Mouse (Mus musculus): ENCODE data around the gene Fbxw5. TPM values are rescaled to one million over a fixed set of nuclear protein-coding genes. Genes with fewer than 3 reads are reported as not detected.

Fbxw5 gene
- polyA plus RNA-seq, 1 experiment from 2014 or later = 87.6 TPM

DNA sequence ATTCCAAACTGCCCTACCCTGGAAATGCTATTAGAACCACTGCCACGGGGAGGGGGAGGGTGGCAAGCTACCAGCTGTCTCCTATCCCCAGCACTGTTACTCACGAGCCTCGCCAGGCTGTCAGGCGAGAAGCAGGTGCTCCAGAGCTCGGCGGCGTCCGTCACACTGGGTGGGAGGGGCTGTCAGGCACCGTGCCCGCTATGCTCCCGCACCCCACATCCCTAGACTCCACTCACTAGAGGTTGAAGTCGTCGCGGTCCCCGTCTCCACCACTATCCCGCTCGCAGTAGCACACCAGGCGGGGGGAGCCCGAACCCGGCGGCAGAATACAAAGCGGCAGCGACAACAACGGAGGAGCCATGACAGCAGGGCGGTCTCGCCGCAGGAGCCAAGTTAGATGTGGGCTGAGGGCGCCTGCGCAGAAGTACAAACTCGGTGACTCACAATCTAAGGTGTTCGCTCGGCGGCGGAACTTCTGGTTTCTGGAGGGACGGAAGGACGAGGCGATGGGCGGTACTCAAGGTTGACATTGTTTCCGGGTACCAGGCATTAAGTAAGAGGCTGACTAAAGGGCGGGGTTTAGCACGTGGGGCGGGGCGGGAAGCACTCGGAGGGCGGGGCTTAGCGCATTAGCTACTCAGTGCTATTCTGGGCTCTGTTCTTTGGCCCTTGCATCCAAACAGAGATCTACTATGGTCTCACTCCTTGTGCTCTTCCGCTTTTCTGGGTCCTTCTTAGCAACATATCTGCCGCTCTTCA lies 39.8 kb upstream of the Fbxw5 start, which contains the start of gene Paxx:
Gene Paxx, minus strand, starts transcription at position 544 of the 759 bp plus-strand sequence.
- Histone ChIP-seq H3K27me3 (ENCODE audit: control insufficient read depth, insufficient read depth, low read length) (no peaks in the 10 kb centered on the region), H3K9ac (ENCODE audit: low read depth, low read length) (peak within 1 kb of the TSS; percentile 56), H3K4me1 (ENCODE audit: control insufficient read depth, insufficient read depth, low read length) (no peaks in the 10 kb centered on the region; the same call in none of the 2 replicates), H3K4me2 (replicated peaks; ENCODE audit: low read depth, low read length) (peak within 1 kb of the TSS; percentile 63), H3K27ac (ENCODE audit: low read depth, low read length) (peak within 1 kb of the TSS; percentile 52; the same call in 1 of the 2 replicates), H3K9me3 (ENCODE audit: control insufficient read depth, low read length) (no peaks in the 10 kb centered on the region), H3K4me3 (ENCODE audit: low read length) (peak within 1 kb of the TSS; percentile 57), H3K36me3 (ENCODE audit: control insufficient read depth, insufficient read depth, low read length) (no peaks in the 10 kb centered on the region; the same call in 1 of the 2 replicates)
- under 1% methylated on average over 48 of the region's 48 CpGs for WGBS
- peak; percentile 91 for ATAC-seq (ENCODE audit: low FRiP score, low TSS enrichment)

DNA sequence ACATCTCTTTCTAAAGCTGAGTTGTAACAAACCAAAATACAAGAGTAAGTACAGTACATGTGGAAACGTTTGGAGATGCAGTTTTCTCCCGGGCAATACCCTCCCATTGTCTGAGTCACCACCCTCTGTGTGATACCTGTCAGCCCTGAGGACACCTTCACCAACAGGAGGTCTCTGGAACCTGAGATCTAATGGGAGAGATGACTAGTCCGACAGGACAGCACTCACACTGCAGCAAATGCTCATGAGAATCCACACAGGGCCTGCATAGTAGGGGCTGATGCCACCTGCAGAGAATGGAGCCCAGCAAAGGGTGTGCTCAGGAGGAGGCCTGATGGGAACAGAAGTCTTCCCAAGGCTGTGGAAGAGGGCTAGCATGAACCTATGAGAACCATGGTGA lies 39.1 kb upstream of the Fbxw5 start:
- 25% methylated on average over 3 of the region's 3 CpGs for WGBS

DNA sequence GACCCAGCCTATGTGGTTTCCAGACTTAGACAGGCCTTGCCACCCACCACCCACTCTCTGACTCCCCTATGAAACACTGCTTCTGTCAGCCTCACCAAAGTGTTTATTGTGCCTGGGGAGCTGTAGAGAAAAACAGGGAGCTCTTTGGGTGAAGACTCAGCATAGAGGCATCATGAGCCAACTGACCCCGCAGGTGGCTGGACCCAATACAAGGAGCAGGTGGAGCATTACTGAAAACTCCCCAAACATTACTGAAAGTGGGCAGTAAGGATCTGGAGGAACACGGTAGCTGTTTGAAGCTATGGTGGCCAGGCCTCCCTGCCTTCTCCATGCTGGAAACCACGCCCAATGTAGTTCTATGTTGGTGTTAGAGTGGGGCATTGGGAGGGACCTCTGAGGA lies 36.9 kb upstream of the Fbxw5 start:
- no peak overlapping the region for H3K4me3 ChIP-seq (ENCODE audit: low read length)
- WGBS = 90% methylated on average over 3 of the region's 3 CpGs
- H3K9ac ChIP-seq (ENCODE audit: low read depth, low read length) = no peak overlapping the region
- H3K4me1 ChIP-seq (ENCODE audit: control insufficient read depth, insufficient read depth, low read length) = no peaks in the 10 kb centered on the region; the same call in none of the 2 replicates
- no peak overlapping the region for H3K27ac ChIP-seq (ENCODE audit: low read depth, low read length)
- no peak overlapping the region for H3K4me2 ChIP-seq (replicated peaks; ENCODE audit: low read depth, low read length)
- H3K36me3 ChIP-seq (ENCODE audit: control insufficient read depth, insufficient read depth, low read length) = no peaks in the 10 kb centered on the region; the same call in 1 of the 2 replicates
- no peaks in the 10 kb centered on the region for H3K27me3 ChIP-seq (ENCODE audit: control insufficient read depth, insufficient read depth, low read length)
- H3K9me3 ChIP-seq (ENCODE audit: control insufficient read depth, low read length) = no peaks in the 10 kb centered on the region
- no peak for ATAC-seq (ENCODE audit: low FRiP score, low TSS enrichment)

More for the DNA sequence above, 39.1 kb upstream of the Fbxw5 start:
- peak overlapping the region; percentile 63 for H3K4me2 ChIP-seq (replicated peaks; ENCODE audit: low read depth, low read length)
- no peaks in the 10 kb centered on the region for H3K27me3 ChIP-seq (ENCODE audit: control insufficient read depth, insufficient read depth, low read length)
- H3K9ac ChIP-seq (ENCODE audit: low read depth, low read length) = no peak overlapping the region; the same call in 1 of the 2 replicates
- peak overlapping the region; percentile 57 for H3K4me3 ChIP-seq (ENCODE audit: low read length)
- H3K36me3 ChIP-seq (ENCODE audit: control insufficient read depth, insufficient read depth, low read length) = no peaks in the 10 kb centered on the region; the same call in 1 of the 2 replicates
- no peaks in the 10 kb centered on the region; the same call in none of the 2 replicates for H3K4me1 ChIP-seq (ENCODE audit: control insufficient read depth, insufficient read depth, low read length)
- H3K9me3 ChIP-seq (ENCODE audit: control insufficient read depth, low read length) = no peaks in the 10 kb centered on the region
- H3K27ac ChIP-seq (ENCODE audit: low read depth, low read length) = peak overlapping the region; percentile 52; the same call in 1 of the 2 replicates
- peak; percentile 4; the same call in 1 of the 2 replicates for ATAC-seq (ENCODE audit: low FRiP score, low TSS enrichment)

DNA sequence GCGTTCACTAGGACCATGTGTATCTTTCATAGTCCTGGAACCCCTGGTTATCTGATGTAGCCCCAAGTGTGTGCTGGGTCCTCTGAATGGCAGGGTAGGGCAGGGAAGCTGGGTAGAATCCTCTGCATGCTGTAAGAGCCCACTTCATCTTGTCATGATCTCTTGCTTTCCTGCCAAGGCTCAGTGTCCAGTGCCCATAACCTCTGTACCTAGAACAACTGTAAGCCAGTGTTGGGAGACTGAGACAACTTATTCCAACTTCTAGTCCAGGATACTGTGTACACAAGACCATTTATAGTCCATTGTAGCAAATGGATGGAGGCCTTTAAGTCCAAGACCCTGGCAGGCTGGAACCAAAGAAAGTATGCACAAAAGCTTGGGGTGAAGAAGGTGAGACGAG lies 35.3 kb upstream of the Fbxw5 start:
- no peak overlapping the region for H3K4me2 ChIP-seq (replicated peaks; ENCODE audit: low read depth, low read length)
- no peak for ATAC-seq (ENCODE audit: low FRiP score, low TSS enrichment)
- no peaks in the 10 kb centered on the region; the same call in 1 of the 2 replicates for H3K4me1 ChIP-seq (ENCODE audit: control insufficient read depth, insufficient read depth, low read length)
- 86% methylated on average over 2 of the region's 2 CpGs for WGBS
- no peaks in the 10 kb centered on the region for H3K36me3 ChIP-seq (ENCODE audit: control insufficient read depth, insufficient read depth, low read length)
- no peak overlapping the region for H3K27ac ChIP-seq (ENCODE audit: low read depth, low read length)
- no peaks in the 10 kb centered on the region for H3K9me3 ChIP-seq (ENCODE audit: control insufficient read depth, low read length)
- H3K4me3 ChIP-seq (ENCODE audit: low read length) = no peak overlapping the region
- H3K27me3 ChIP-seq (ENCODE audit: control insufficient read depth, insufficient read depth, low read length) = no peaks in the 10 kb centered on the region
- no peak overlapping the region for H3K9ac ChIP-seq (ENCODE audit: low read depth, low read length)

DNA sequence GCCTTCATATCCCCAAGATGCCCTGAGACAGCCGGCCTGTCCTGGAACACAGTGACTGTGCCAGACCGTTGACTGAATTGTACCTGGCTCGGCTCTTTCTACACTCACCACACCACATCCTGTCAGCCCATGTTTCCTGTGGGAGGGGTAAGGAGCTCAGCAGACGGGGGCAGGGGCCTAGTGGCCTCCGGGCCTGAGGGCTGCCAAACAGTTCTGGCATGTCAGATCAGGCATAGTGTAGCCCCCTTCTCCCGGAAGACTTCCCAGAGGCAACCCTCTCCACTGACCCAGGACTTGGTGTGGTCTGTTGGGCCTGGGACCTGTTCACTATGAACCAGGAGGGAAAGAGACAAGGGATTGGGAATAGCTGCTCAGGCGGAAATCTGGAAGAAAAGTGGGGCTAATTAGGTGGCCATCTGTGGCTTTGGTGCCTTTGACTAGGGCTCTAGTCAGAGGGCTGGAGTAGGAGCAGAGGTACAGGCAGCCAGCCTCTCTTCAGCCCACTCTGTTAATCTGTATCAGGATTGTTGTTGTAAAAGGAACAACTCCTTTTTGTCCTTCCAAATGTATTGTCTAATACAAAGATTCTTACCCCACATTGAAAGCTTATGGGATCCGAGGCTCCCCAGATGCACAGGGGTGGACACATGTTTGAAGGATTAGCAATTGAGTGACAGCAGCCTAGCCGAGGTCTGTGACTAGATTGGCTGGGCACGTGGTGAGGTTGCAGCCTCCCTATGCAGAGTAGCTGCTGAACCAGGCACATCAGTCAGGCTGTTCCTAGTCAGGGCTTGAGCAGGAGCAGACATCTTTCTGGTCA lies 34.5 kb upstream of the Fbxw5 start:
- no peaks in the 10 kb centered on the region for H3K36me3 ChIP-seq (ENCODE audit: control insufficient read depth, insufficient read depth, low read length)
- no peak overlapping the region for H3K4me3 ChIP-seq (ENCODE audit: low read length)
- H3K27ac ChIP-seq (ENCODE audit: low read depth, low read length) = no peak overlapping the region
- H3K9me3 ChIP-seq (ENCODE audit: control insufficient read depth, low read length) = no peaks in the 10 kb centered on the region
- WGBS = 48% methylated on average over 10 of the region's 10 CpGs
- ATAC-seq (ENCODE audit: low FRiP score, low TSS enrichment) = no peak
- no peak overlapping the region for H3K4me2 ChIP-seq (replicated peaks; ENCODE audit: low read depth, low read length)
- no peaks in the 10 kb centered on the region for H3K27me3 ChIP-seq (ENCODE audit: control insufficient read depth, insufficient read depth, low read length)
- H3K4me1 ChIP-seq (ENCODE audit: control insufficient read depth, insufficient read depth, low read length) = no peaks in the 10 kb centered on the region; the same call in 1 of the 2 replicates
- no peak overlapping the region for H3K9ac ChIP-seq (ENCODE audit: low read depth, low read length)

DNA sequence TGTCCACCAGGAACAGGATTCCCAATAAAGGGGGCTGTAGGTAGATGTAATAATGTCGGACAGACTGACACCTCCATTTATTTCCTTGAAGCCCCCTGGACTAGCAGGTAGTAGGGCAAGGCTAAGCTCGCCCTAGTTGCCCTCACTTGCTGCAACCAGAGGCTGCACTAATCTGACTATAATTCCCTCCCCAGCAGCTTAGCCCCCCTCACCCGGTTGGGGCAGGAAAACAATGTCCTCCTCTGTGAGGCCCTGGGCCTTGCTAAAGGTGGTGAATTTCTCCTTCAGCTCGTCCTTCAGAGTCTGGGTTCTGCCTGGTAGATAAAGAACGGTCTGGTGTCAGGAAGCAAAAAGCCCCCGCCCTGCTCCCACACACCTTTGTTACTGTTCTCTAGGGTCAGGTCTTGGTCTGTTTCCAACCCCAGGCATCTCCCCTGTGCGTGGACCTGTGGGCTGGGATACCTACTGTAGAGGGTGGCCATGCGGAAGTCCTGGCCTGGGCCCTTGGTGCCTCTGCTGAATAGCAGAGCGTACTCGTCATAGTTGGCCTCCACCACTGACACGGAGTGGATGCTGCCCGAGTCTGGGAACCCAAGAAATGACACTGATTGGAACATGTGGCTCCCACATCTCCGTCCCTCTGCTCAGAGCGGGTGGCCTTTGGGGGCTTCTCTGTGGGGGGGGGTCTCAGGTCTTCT lies 32.8 kb upstream of the Fbxw5 start:
- 80% methylated on average over 14 of the region's 14 CpGs for WGBS
- Histone ChIP-seq H3K4me1 (ENCODE audit: control insufficient read depth, insufficient read depth, low read length) (no peaks in the 10 kb centered on the region), H3K9ac (ENCODE audit: low read depth, low read length) (no peak overlapping the region), H3K4me3 (ENCODE audit: low read length) (no peak overlapping the region), H3K9me3 (ENCODE audit: control insufficient read depth, low read length) (no peaks in the 10 kb centered on the region), H3K27me3 (ENCODE audit: control insufficient read depth, insufficient read depth, low read length) (no peaks in the 10 kb centered on the region), H3K27ac (ENCODE audit: low read depth, low read length) (no peak overlapping the region), H3K36me3 (ENCODE audit: control insufficient read depth, insufficient read depth, low read length) (no peaks in the 10 kb centered on the region), H3K4me2 (replicated peaks; ENCODE audit: low read depth, low read length) (no peak overlapping the region)
- no peak for ATAC-seq (ENCODE audit: low FRiP score, low TSS enrichment)

DNA sequence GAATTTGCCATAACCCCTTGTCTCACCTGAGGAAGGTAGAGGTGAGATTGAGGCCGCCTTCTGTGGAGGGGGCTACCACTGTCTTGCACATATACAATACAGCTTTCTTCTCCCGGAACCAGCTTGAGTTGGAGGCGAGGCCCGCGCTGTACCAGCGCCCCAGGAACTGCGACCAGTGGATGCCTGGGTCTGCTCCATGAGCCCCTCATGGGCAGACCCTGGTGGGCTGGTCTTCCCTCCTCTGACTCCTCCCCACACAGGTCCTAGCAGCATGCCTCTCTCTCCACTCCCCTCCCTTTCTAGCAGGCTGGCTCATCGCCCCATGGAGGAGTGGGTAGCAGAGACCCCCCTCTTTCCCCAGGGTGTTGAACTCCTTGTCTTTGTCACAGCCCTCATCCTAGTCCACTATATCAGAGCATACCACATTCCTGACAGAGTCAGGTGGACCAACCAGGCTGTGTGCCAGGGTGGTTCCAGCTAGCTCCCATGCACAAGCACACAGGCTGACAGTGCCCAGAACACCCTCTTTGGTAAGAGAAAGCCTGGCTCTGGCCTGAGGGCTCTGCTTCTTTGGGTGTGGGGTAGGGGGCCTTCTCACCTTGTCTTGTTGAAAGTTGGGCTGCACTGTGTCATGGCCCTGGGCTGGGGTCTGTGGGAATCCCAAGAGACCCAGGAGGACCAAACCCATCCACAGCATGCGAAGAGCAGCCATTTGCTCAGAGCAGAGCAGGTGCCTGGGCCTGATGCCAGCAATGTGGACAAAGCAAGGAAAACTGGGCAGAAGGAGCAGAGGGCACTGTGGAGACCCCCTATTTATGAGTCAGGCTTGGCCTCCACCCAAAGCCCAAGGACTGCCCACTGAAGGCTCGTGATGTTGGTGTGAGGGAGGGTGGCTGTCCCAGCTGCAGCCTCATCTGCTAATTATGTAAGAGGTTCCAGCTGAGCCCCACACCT lies 31.3 kb upstream of the Fbxw5 start:
- Histone ChIP-seq H3K27ac (ENCODE audit: low read depth, low read length) (no peak overlapping the region), H3K27me3 (ENCODE audit: control insufficient read depth, insufficient read depth, low read length) (no peaks in the 10 kb centered on the region), H3K9me3 (ENCODE audit: control insufficient read depth, low read length) (no peaks in the 10 kb centered on the region), H3K4me2 (replicated peaks; ENCODE audit: low read depth, low read length) (no peak overlapping the region), H3K9ac (ENCODE audit: low read depth, low read length) (no peak overlapping the region), H3K4me1 (ENCODE audit: control insufficient read depth, insufficient read depth, low read length) (no peaks in the 10 kb centered on the region), H3K36me3 (ENCODE audit: control insufficient read depth, insufficient read depth, low read length) (no peaks in the 10 kb centered on the region), H3K4me3 (ENCODE audit: low read length) (no peak overlapping the region)
- ATAC-seq (ENCODE audit: low FRiP score, low TSS enrichment) = no peak
- WGBS = 77% methylated on average over 10 of the region's 10 CpGs

DNA sequence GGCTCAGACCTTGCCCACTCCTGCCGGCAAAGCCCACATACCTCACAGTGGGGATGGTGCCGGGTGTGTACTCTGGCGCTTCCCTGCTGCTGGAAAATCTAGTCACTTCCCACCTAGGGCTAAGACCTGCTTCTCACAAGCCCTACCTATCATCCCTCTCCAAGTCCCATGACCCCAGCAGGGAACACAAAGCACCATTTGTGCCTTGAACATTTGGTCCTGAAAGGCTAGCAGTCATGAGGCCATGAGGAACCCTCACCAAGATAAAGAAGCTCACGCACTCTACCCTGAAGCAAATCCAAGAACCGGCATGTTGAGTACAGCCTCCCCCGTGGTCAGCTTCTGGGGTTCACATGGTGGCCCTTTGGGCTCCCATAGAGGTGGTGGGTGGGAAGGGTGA lies 30.6 kb upstream of the Fbxw5 start, which contains the start of gene Ptgds:
Gene Ptgds, minus strand, starts transcription at position 78 of the 400 bp plus-strand sequence.
- Histone ChIP-seq H3K36me3 (ENCODE audit: control insufficient read depth, insufficient read depth, low read length) (no peaks in the 10 kb centered on the region), H3K27me3 (ENCODE audit: control insufficient read depth, insufficient read depth, low read length) (no peaks in the 10 kb centered on the region), H3K4me3 (ENCODE audit: low read length) (no peak within 1 kb of the TSS), H3K27ac (ENCODE audit: low read depth, low read length) (no peak within 1 kb of the TSS), H3K9ac (ENCODE audit: low read depth, low read length) (no peak within 1 kb of the TSS), H3K9me3 (ENCODE audit: control insufficient read depth, low read length) (no peaks in the 10 kb centered on the region), H3K4me1 (ENCODE audit: control insufficient read depth, insufficient read depth, low read length) (no peaks in the 10 kb centered on the region), H3K4me2 (replicated peaks; ENCODE audit: low read depth, low read length) (no peak within 1 kb of the TSS)
- ATAC-seq (ENCODE audit: low FRiP score, low TSS enrichment) = no peak
- WGBS = 50% methylated on average over 6 of the region's 6 CpGs
